Comparison of ENCODE assay signal across 20 mouse cellular contexts in genomic region chr3:90102239-90102638, GRCm38 (mm10). TPM values are rescaled to one million over a fixed set of nuclear protein-coding genes. Genes with fewer than 3 reads are reported as not detected.
DNase-seq lines count a peak whose midpoint lies in the region; ATAC-seq and TF ChIP-seq lines count a peak whose summit lies in the region.
"Had no signal": no experiment of that assay in that cellular context is flagged by ENCODE, and none has a peak within 500 bp of the region (broad histone marks: within the 10 kb centered on the region; RNA-seq: fewer than 3 reads in every experiment).

No protein-coding gene starts in this region.

- ATAC-seq in lung, postnatal 0 days: peak; percentile 91
- ATAC-seq: forebrain, embryonic 15.5 days; hindbrain, embryonic 16.5 days had no signal

- H3K9me3 ChIP-seq in lung, postnatal 0 days (ENCODE audit: low read length): no peaks in the 10 kb centered on the region
- H3K9me3 ChIP-seq: embryonic facial prominence, embryonic 12.5 days; forebrain, embryonic 15.5 days; heart, embryonic 10.5 days; hindbrain, embryonic 12.5 days had no signal

- H3K9ac ChIP-seq in lung, postnatal 0 days (replicated peaks; ENCODE audit: low read depth): no peak overlapping the region
- H3K9ac ChIP-seq: embryonic facial prominence, embryonic 12.5 days; forebrain, embryonic 15.5 days; hindbrain, embryonic 12.5 days had no signal

- no peak overlapping the region for H3K4me3 ChIP-seq in lung, postnatal 0 days (ENCODE audit: low read depth, low read length)
- H3K4me3 ChIP-seq: embryonic facial prominence, embryonic 12.5 days; forebrain, embryonic 15.5 days; heart, embryonic 10.5 days; hindbrain, embryonic 12.5 days had no signal

- TF ChIP-seq CTCF in lung, postnatal 0 days (IDR thresholded peaks at IDR 0.05): no peak

- H3K27me3 ChIP-seq in lung, postnatal 0 days (replicated peaks; ENCODE audit: insufficient read depth, low read length): no peaks in the 10 kb centered on the region
- H3K27me3 ChIP-seq: CH12.LX; embryonic facial prominence, embryonic 12.5 days; forebrain, embryonic 15.5 days; hindbrain, embryonic 12.5 days had no signal

- no peaks in the 10 kb centered on the region for H3K4me1 ChIP-seq in lung, postnatal 0 days (ENCODE audit: insufficient read depth, low read depth, low read length)
- H3K4me1 ChIP-seq: embryonic facial prominence, embryonic 12.5 days; forebrain, embryonic 15.5 days; heart, embryonic 10.5 days; hindbrain, embryonic 12.5 days had no signal

- H3K4me2 ChIP-seq in lung, postnatal 0 days (replicated peaks; ENCODE audit: low read depth, low read length): no peak overlapping the region
- H3K4me2 ChIP-seq: embryonic facial prominence, embryonic 12.5 days; forebrain, embryonic 15.5 days; hindbrain, embryonic 12.5 days had no signal

- peaks cover 14% of the 10 kb centered on the region; the same call in 1 of the 2 replicates for H3K36me3 ChIP-seq in lung, postnatal 0 days (ENCODE audit: insufficient read depth, low read length)

- H3K27ac ChIP-seq in lung, postnatal 0 days (ENCODE audit: low read length): 0 out of 2 replicates have a peak overlapping the region, but pooled peaks have one; percentile 29
- H3K27ac ChIP-seq: embryonic facial prominence, embryonic 12.5 days; forebrain, embryonic 15.5 days; heart, embryonic 10.5 days; hindbrain, embryonic 12.5 days had no signal

- DNase-seq in ES-CJ7 (ENCODE audit: low read depth, low spot score) (peak; percentile 56), ZHBTc4 (ENCODE audit: low read depth, low spot score) (peak; percentile 81)
- DNase-seq in lung, postnatal 0 days (ENCODE audit: low spot score): peak; percentile 60
- DNase-seq in lung, postnatal 36 days: peak; percentile 66
- DNase-seq in heart, adult 8-10 months (ENCODE audit: low spot score): no peak
- no peak for DNase-seq in Muller cell, postnatal 12 days (ENCODE audit: inconsistent ontology term)
- no peak for DNase-seq in yolk sac, embryonic 10.5 days (ENCODE audit: low spot score)
- DNase-seq: adrenal gland, postnatal 25 days; cerebellum, adult 2 months; cerebellum, postnatal 25 days; gastrocnemius, postnatal 36 days; heart, adult 11 months; heart, postnatal 10 days; heart, postnatal 4 days had no signal

- 75% methylated on average over 2 of the region's 2 CpGs for WGBS in lung, postnatal 0 days

- TF ChIP-seq EP300 in lung, postnatal 0 days (IDR thresholded peaks at IDR 0.05): no peak; the same call in 1 of the 2 replicates

RNA-seq across cellular contexts. Expression of gene Nup210l, which starts 1.7 kb away (rescaled TPM):
- polyA plus RNA-seq in lung, postnatal 0 days (2015; fragmentation: Nextera tagmentation; extraction: Ambion mirVana): 0.10 and 0.17 TPM in 2 replicates
- under 1 TPM; 0.06 to 0.16 (median 0.10) TPM for total RNA-seq in heart, adult 8-10 months (2022)

RNA-seq across cellular contexts. Expression of gene Tpm3, which starts 29.8 kb away (rescaled TPM):
- 506 and 509 TPM in 2 replicates for polyA plus RNA-seq in lung, postnatal 0 days (2015; fragmentation: Nextera tagmentation; extraction: Ambion mirVana)
- 10 to 100 TPM; 34.1 to 43.4 (median 38.2) TPM for total RNA-seq in heart, adult 8-10 months (2022)

RNA-seq across cellular contexts. Expression of gene Ubap2l, which starts 49.8 kb away (rescaled TPM):
- 101 and 118 TPM in 2 replicates for polyA plus RNA-seq in lung, postnatal 0 days (2015; fragmentation: Nextera tagmentation; extraction: Ambion mirVana)
- 100 to 1,000 TPM; 105 to 133 (median 121) TPM for total RNA-seq in heart, adult 8-10 months (2022)

RNA-seq across cellular contexts. Expression of gene 4933434E20Rik, which starts 50.8 kb away (rescaled TPM):
- polyA plus RNA-seq in lung, postnatal 0 days (2015; fragmentation: Nextera tagmentation; extraction: Ambion mirVana): 144 and 146 TPM in 2 replicates
- total RNA-seq in heart, adult 8-10 months (2022): 100 to 1,000 TPM in 1 of 4 experiments, 10 to 100 TPM in 3; 91.0 to 102 (median 93.9) TPM

Comparison
In these comparisons a context has a peak if more than half of its experiments do, and no peak if none do; other contexts are left out.
1. DNase-seq: peak in ES-CJ7 (single experiment), ZHBTc4 (single experiment), lung, postnatal 0 days (single experiment) and lung, postnatal 36 days (single experiment); none in heart, adult 8-10 months (single experiment), Muller cell, postnatal 12 days (single experiment) and yolk sac, embryonic 10.5 days (single experiment).